Mouse (Mus musculus) neutrophil, adult 65 days (primary cell): ENCODE measurements around the gene Stambp. TPM values are rescaled to one million over a fixed set of nuclear protein-coding genes. Genes with fewer than 3 reads are reported as not detected.

Experiments
- total RNA-seq: library from RNA; stranded (reverse); gene quantifications from 2 replicates; pipeline ENCODE4 v1.2.4, GENCODE M21; 2023

Stambp gene
- 16.9 and 19.7 TPM in 2 replicates for total RNA-seq

DNA sequence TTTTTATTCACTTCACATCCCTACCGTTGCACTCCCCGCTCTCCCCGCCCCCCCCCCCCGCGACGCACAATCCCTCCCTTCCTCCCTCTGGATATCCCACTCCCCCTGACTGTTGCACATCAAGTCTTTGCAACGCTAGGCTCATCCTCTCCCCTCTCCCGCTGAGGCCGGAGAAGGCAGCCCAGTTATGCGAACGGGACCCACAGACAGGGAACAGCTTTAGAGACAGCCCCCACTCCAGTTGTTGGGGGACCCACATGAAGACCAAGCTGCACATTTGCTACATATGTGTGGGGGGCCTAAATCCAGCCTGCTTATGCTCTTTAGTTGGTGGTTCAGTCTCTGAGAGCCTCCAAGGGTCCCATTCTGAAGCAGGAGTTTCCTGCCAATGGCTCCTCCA is at the start of gene Stambp:
Stambp (minus strand) TSS at position 59 of the 400 bp plus-strand sequence.

GRCm38 (mm10) chr6:83536028-83536794 is 36.3 kb downstream of the Stambp start, which contains the start of gene Actg2:
Actg2 (minus strand) TSS chr6:83536265.

DNA sequence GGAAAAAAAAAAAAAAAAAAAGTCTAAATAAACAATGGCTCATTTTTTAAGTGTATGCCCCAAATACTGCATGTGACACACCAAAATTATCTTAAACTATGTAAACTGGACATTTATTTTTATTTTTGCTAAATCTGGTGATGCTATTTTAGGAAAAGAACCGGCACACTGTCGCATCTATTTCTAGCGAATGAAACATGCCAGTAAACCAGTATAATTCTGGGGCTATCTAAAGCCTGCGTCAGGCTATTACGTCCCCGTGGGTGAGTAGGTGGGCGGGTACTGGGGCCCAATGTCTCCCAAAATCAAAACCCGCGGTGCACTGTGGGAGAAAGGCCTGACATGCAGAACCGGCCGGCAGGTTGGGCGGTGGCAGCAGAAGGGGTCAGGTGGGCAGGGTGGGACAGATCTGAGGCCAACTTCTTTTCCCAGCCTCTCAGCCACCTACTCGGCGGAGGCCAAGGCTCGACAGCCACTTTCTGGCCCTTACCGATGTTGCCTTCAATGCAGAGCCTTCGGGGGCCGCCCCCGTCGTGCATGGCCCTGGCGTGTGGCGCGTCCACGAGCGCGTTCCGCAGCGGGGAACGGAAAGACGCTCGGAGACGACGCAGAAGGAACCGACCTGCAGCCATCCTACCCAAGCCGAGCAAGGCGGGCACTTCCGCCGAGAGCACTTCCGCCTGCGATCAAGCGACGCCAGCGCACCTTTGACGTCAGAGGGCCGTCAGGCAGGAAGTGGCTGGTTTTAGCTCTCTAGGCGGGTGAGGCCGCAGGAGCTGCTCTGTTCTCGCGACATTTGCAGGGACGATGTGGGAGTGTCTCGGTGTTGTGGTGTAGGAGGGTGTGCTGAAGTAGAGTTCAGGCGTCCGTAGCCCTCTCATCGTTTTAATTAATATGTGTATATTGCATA is 66.0 kb downstream of the Stambp start, which contains the start of gene Dguok:
Dguok (minus strand) TSS at position 712 of the 910 bp plus-strand sequence.

Other genes starting within 250 kb of the Stambp start
- 18.4 and 19.1 TPM in 2 replicates for gene Mthfd2, start 246.8 kb downstream of the Stambp start, total RNA-seq
- gene Mob1a, start 246.7 kb downstream of the Stambp start, total RNA-seq = 180 and 209 TPM in 2 replicates
- gene Bola3, start 223.6 kb downstream of the Stambp start, total RNA-seq = 9.3 and 11.1 TPM in 2 replicates
- 52.2 and 84.2 TPM in 2 replicates for gene Tet3, start 113.6 kb downstream of the Stambp start, total RNA-seq
- 11.7 and 14.1 TPM in 2 replicates for gene Dguok, start 65.8 kb downstream of the Stambp start, total RNA-seq
- gene Actg2, start 36.5 kb downstream of the Stambp start, total RNA-seq = not detected in 2 replicates
- gene Clec4f, start 83.5 kb upstream of the Stambp start, total RNA-seq = not detected in 2 replicates
- not detected in 2 replicates for gene Cd207, start 105.1 kb upstream of the Stambp start, total RNA-seq
- gene Vax2, start 138.5 kb upstream of the Stambp start, total RNA-seq = not detected in 2 replicates
- not detected in 2 replicates for gene Atp6v1b1, start 170.3 kb upstream of the Stambp start, total RNA-seq
- not detected in 2 replicates for gene Ankrd53, start 189.9 kb upstream of the Stambp start, total RNA-seq
- 38.2 and 50.3 TPM in 2 replicates for gene Tex261, start 203.1 kb upstream of the Stambp start, total RNA-seq
- gene Nagk, start 222.3 kb upstream of the Stambp start, total RNA-seq = 12.3 and 13.7 TPM in 2 replicates